Mouse (Mus musculus) thymus, adult 2 months (tissue): Measurements from ENCODE around the gene Gm10251.
"Not testable (repeated sequence)": the region's sequence is repeated elsewhere in the genome, so short reads cannot be mapped to it uniquely, and the experiment has no call there.

ENCODE experiments used
- CTCF ChIP-seq: fragments of 200-500 bp; IDR thresholded peaks from 2 replicates; pipeline ENCODE4 v1.5.1; 2012; ENCODE audit warnings: mild to moderate bottlenecking, control low read depth, low read length, moderate library complexity, borderline replicate concordance; ENCODE audit not compliant: control insufficient read depth, poor library complexity, insufficient read depth; ENCODE audit errors: extremely low read depth
- POLR2A ChIP-seq: fragments of 200-500 bp; IDR thresholded peaks from 2 replicates; pipeline ENCODE4 v1.6.1; 2012; ENCODE audit warnings: mild to moderate bottlenecking, low read length, control low read depth, moderate library complexity; ENCODE audit not compliant: control insufficient read depth, poor library complexity, insufficient read depth; ENCODE audit errors: extremely low read depth

GRCm38 (mm10) chr14:6590513-6590912, 93.5 kb downstream of the Gm10251 start, which contains the start of gene Gm3629:
- TF ChIP-seq CTCF, POLR2A: not testable (repeated sequence)
